Mouse (Mus musculus): ENCODE data around the gene Lrp4. TPM values are rescaled to one million over a fixed set of nuclear protein-coding genes. Genes with fewer than 3 reads are reported as not detected.

The Lrp4 gene
- total and polyA plus RNA-seq, 2 experiments from 2014 or later: 3.4 to 19.2 TPM

GRCm38 (mm10) chr2:91537588-91538205 lies 80.4 kb downstream of the Lrp4 start:
- ATAC-seq (ENCODE audit: low FRiP score): peak; percentile 49; the same call in 1 of the 2 replicates
- Histone ChIP-seq H3K4me2 (ENCODE audit: low read depth, low read length, poor library complexity, severe bottlenecking) (peak overlapping the region; percentile 42), H3K27ac (ENCODE audit: low read depth, low read length) (no peak overlapping the region), H3K9ac (replicated peaks; ENCODE audit: low read length, poor library complexity, severe bottlenecking) (no peak overlapping the region), H3K36me3 (ENCODE audit: insufficient read depth, low read length) (no peaks in the 10 kb centered on the region), H3K9me3 (ENCODE audit: low read length) (no peaks in the 10 kb centered on the region), H3K27me3 (ENCODE audit: insufficient read depth, low read length) (no peaks in the 10 kb centered on the region), H3K4me3 (ENCODE audit: low read depth, low read length) (peak overlapping the region; percentile 9; the same call in 1 of the 2 replicates), H3K4me1 (ENCODE audit: insufficient read depth, low read length) (peaks cover 3% of the 10 kb centered on the region; the same call in 1 of the 2 replicates)
- DNase-seq (ENCODE audit: low spot score): peak; percentile 67
- WGBS: 3% methylated on average over 17 of the region's 17 CpGs
- TF ChIP-seq CTCF (IDR thresholded peaks at IDR 0.05): no peak

Other genes starting within 250 kb of the Lrp4 start
- 7.9 and 11.5 TPM in 2 replicates for gene Ddb2, start 220.5 kb upstream of the Lrp4 start, total RNA-seq (2014; rRNA removed)
- gene Ddb2, start 220.5 kb upstream of the Lrp4 start, polyA plus RNA-seq (2015; fragmentation: Nextera tagmentation; extraction: Ambion mirVana): 13.4 and 14.2 TPM in 2 replicates
- 17.5 and 22.6 TPM in 2 replicates for gene Pacsin3, start 201.6 kb upstream of the Lrp4 start, total RNA-seq (2014; rRNA removed)
- gene Pacsin3, start 201.6 kb upstream of the Lrp4 start, polyA plus RNA-seq (2015; fragmentation: Nextera tagmentation; extraction: Ambion mirVana): 17.7 and 18.7 TPM in 2 replicates
- 47.7 and 51.1 TPM in 2 replicates for gene Arfgap2, start 192.5 kb upstream of the Lrp4 start, total RNA-seq (2014; rRNA removed)
- gene Arfgap2, start 192.5 kb upstream of the Lrp4 start, polyA plus RNA-seq (2015; fragmentation: Nextera tagmentation; extraction: Ambion mirVana): 53.0 and 56.8 TPM in 2 replicates
- 146 and 158 TPM in 2 replicates for gene 1110051M20Rik, start 12.8 kb upstream of the Lrp4 start, total RNA-seq (2014; rRNA removed)
- 171 and 172 TPM in 2 replicates for gene 1110051M20Rik, start 12.8 kb upstream of the Lrp4 start, polyA plus RNA-seq (2015; fragmentation: Nextera tagmentation; extraction: Ambion mirVana)
- 130 and 135 TPM in 2 replicates for gene Ckap5, start 69.3 kb downstream of the Lrp4 start, total RNA-seq (2014; rRNA removed)
- 85.8 and 101 TPM in 2 replicates for gene Ckap5, start 69.3 kb downstream of the Lrp4 start, polyA plus RNA-seq (2015; fragmentation: Nextera tagmentation; extraction: Ambion mirVana)
- not detected in 2 replicates for gene F2, start 178.9 kb downstream of the Lrp4 start, total RNA-seq (2014; rRNA removed)
- gene F2, start 178.9 kb downstream of the Lrp4 start, polyA plus RNA-seq (2015; fragmentation: Nextera tagmentation; extraction: Ambion mirVana): 0.10 and 0.16 TPM in 2 replicates
- gene Zfp408, start 192.3 kb downstream of the Lrp4 start, total RNA-seq (2014; rRNA removed): 14.9 and 20.5 TPM in 2 replicates
- gene Zfp408, start 192.3 kb downstream of the Lrp4 start, polyA plus RNA-seq (2015; fragmentation: Nextera tagmentation; extraction: Ambion mirVana): 9.7 and 10.7 TPM in 2 replicates
- 95.8 and 101 TPM in 2 replicates for gene Arhgap1, start 192.3 kb downstream of the Lrp4 start, total RNA-seq (2014; rRNA removed)
- gene Arhgap1, start 192.3 kb downstream of the Lrp4 start, polyA plus RNA-seq (2015; fragmentation: Nextera tagmentation; extraction: Ambion mirVana): 96.6 and 99.3 TPM in 2 replicates